Comparison of ENCODE assay signal across 12 mouse cellular contexts in genomic region chr5:107910084-107910616, GRCm38 (mm10).
"Had no signal": no experiment of that assay in that cellular context is flagged by ENCODE, and none has a peak within 500 bp of the region (broad histone marks: within the 10 kb centered on the region; RNA-seq: fewer than 3 reads in every experiment).

No protein-coding gene starts in this region.

- H3K4me2 ChIP-seq: limb, embryonic 15.5 days; liver, embryonic 12.5 days; lung, embryonic 14.5 days; midbrain, embryonic 15.5 days; neural tube, embryonic 13.5 days had no signal

- DNase-seq: kidney, adult 18-20 months; kidney, postnatal 10 days; kidney, postnatal 4 days; lung, postnatal 14 days; retina, postnatal 1 day; thymus, postnatal 36 days had no signal

- H3K4me3 ChIP-seq: left cerebral cortex, adult 2 months; limb, embryonic 15.5 days; liver, embryonic 12.5 days; midbrain, embryonic 15.5 days; neural tube, embryonic 13.5 days had no signal

- H3K27me3 ChIP-seq: limb, embryonic 15.5 days; liver, embryonic 12.5 days; midbrain, embryonic 15.5 days; neural tube, embryonic 13.5 days had no signal
